Comparison of ENCODE assay signal across 18 mouse cellular contexts in genomic region chr6:114456255-114457042, GRCm38 (mm10). TPM values are rescaled to one million over a fixed set of nuclear protein-coding genes. Genes with fewer than 3 reads are reported as not detected.
DNase-seq lines count a peak whose midpoint lies in the region; ATAC-seq and TF ChIP-seq lines count a peak whose summit lies in the region.
"Had no signal": no experiment of that assay in that cellular context is flagged by ENCODE, and none has a peak within 500 bp of the region (broad histone marks: within the 10 kb centered on the region; RNA-seq: fewer than 3 reads in every experiment).

No protein-coding gene starts in this region.

- H3K27me3 ChIP-seq in hindbrain, embryonic 10.5 days (ENCODE audit: insufficient read depth, poor library complexity, severe bottlenecking): no peaks in the 10 kb centered on the region
- no peaks in the 10 kb centered on the region for H3K27me3 ChIP-seq in hindbrain, postnatal 0 days (ENCODE audit: insufficient read depth, low read length)
- H3K27me3 ChIP-seq in stomach, embryonic 16.5 days (ENCODE audit: control insufficient read depth, insufficient read depth, low read length): no peaks in the 10 kb centered on the region
- no peaks in the 10 kb centered on the region for H3K27me3 ChIP-seq in stomach, postnatal 0 days (ENCODE audit: control insufficient read depth, insufficient read depth, low read length)
- H3K27me3 ChIP-seq: forebrain, embryonic 12.5 days; limb, embryonic 12.5 days; liver, embryonic 12.5 days had no signal

- DNase-seq in hindbrain, embryonic 10.5 days (ENCODE audit: low spot score): peak; percentile 36
- DNase-seq in hindbrain, postnatal 0 days (ENCODE audit: low spot score): no peak
- no peak for DNase-seq in stomach, postnatal 0 days (ENCODE audit: low spot score)
- DNase-seq in gastrocnemius, postnatal 14 days: peak; percentile 35
- no peak for DNase-seq in lung, postnatal 10 days
- DNase-seq in yolk sac, embryonic 10.5 days (ENCODE audit: low spot score): no peak
- DNase-seq: cerebellum, adult 9-10 months; kidney, adult 9 months; retina, postnatal 1 day; right cerebral cortex, postnatal 4 days; thymus, adult 18-20 months had no signal

- no peak for TF ChIP-seq CTCF in hindbrain, postnatal 0 days (IDR thresholded peaks at IDR 0.05; ENCODE audit: low read depth)
- TF ChIP-seq CTCF in stomach, postnatal 0 days (IDR thresholded peaks at IDR 0.05; ENCODE audit: low read depth): no peak

- no peak overlapping the region; the same call in 1 of the 2 replicates for H3K27ac ChIP-seq in hindbrain, embryonic 10.5 days
- H3K27ac ChIP-seq in hindbrain, postnatal 0 days: no peak overlapping the region
- H3K27ac ChIP-seq in stomach, embryonic 16.5 days (ENCODE audit: low read length): no peak overlapping the region
- H3K27ac ChIP-seq in stomach, postnatal 0 days (replicated peaks): no peak overlapping the region
- H3K27ac ChIP-seq: forebrain, embryonic 12.5 days; limb, embryonic 12.5 days; liver, embryonic 12.5 days had no signal

- no peak overlapping the region for H3K4me2 ChIP-seq in hindbrain, postnatal 0 days (ENCODE audit: low read depth, low read length)
- no peak overlapping the region for H3K4me2 ChIP-seq in stomach, embryonic 16.5 days (ENCODE audit: low read depth, low read length)
- H3K4me2 ChIP-seq in stomach, postnatal 0 days (replicated peaks; ENCODE audit: low read depth): no peak overlapping the region
- H3K4me2 ChIP-seq: forebrain, embryonic 12.5 days; limb, embryonic 12.5 days; liver, embryonic 12.5 days had no signal

- H3K4me3 ChIP-seq in hindbrain, embryonic 10.5 days: no peak overlapping the region
- no peak overlapping the region for H3K4me3 ChIP-seq in hindbrain, postnatal 0 days (ENCODE audit: low read length)
- H3K4me3 ChIP-seq in stomach, embryonic 16.5 days (replicated peaks; ENCODE audit: low read length): no peak overlapping the region
- H3K4me3 ChIP-seq in stomach, postnatal 0 days (ENCODE audit: low read depth, low read length): no peak overlapping the region
- H3K4me3 ChIP-seq: forebrain, embryonic 12.5 days; limb, embryonic 12.5 days; liver, embryonic 12.5 days had no signal

- intact Hi-C loops in gastrocnemius, postnatal 14 days (cut with DNase I; ENCODE audit: low total_unique reads): loop anchor here (10.0 kb wide), 1 partner anchor 102 kb away; no protein-coding TSS in a partner anchor

- 58% methylated on average over 12 of the region's 12 CpGs for WGBS in hindbrain, embryonic 10.5 days
- 49% methylated on average over 12 of the region's 12 CpGs for WGBS in hindbrain, postnatal 0 days
- WGBS in stomach, embryonic 16.5 days: 44% methylated on average over 12 of the region's 12 CpGs
- WGBS in stomach, postnatal 0 days: 39% methylated on average over 11 of the region's 12 CpGs

- no peak overlapping the region for H3K9ac ChIP-seq in hindbrain, postnatal 0 days (replicated peaks; ENCODE audit: low read length)
- 0 out of 2 replicates have a peak overlapping the region, but pooled peaks have one; percentile 14 for H3K9ac ChIP-seq in stomach, embryonic 16.5 days (ENCODE audit: low read length)
- H3K9ac ChIP-seq in stomach, postnatal 0 days (ENCODE audit: low read length): no peak overlapping the region
- H3K9ac ChIP-seq: forebrain, embryonic 12.5 days; limb, embryonic 12.5 days; liver, embryonic 12.5 days had no signal

- H3K9me3 ChIP-seq in hindbrain, embryonic 10.5 days: peaks cover 6% of the 10 kb centered on the region; the same call in 1 of the 2 replicates
- no peaks in the 10 kb centered on the region; the same call in 1 of the 2 replicates for H3K9me3 ChIP-seq in hindbrain, postnatal 0 days (ENCODE audit: low read length)
- no peaks in the 10 kb centered on the region; the same call in 1 of the 2 replicates for H3K9me3 ChIP-seq in stomach, embryonic 16.5 days (replicated peaks; ENCODE audit: control insufficient read depth, low read length)
- H3K9me3 ChIP-seq in stomach, postnatal 0 days (ENCODE audit: control insufficient read depth, low read length): no peaks in the 10 kb centered on the region
- H3K9me3 ChIP-seq: limb, embryonic 12.5 days; liver, embryonic 12.5 days had no signal

- ATAC-seq in hindbrain, postnatal 0 days: no peak
- ATAC-seq in stomach, embryonic 16.5 days (ENCODE audit: insufficient read depth, low FRiP score): no peak
- no peak for ATAC-seq in stomach, postnatal 0 days (ENCODE audit: low FRiP score, low TSS enrichment)
- ATAC-seq: liver, embryonic 12.5 days had no signal

- peaks cover 37% of the 10 kb centered on the region for H3K4me1 ChIP-seq in hindbrain, embryonic 10.5 days (replicated peaks)
- no peaks in the 10 kb centered on the region for H3K4me1 ChIP-seq in hindbrain, postnatal 0 days (ENCODE audit: insufficient read depth, low read length)
- H3K4me1 ChIP-seq in stomach, embryonic 16.5 days (ENCODE audit: control insufficient read depth, insufficient read depth, low read length): no peaks in the 10 kb centered on the region
- no peaks in the 10 kb centered on the region for H3K4me1 ChIP-seq in stomach, postnatal 0 days (replicated peaks; ENCODE audit: control insufficient read depth, insufficient read depth)
- H3K4me1 ChIP-seq: liver, embryonic 12.5 days had no signal

- no peaks in the 10 kb centered on the region for H3K36me3 ChIP-seq in hindbrain, embryonic 10.5 days
- no peaks in the 10 kb centered on the region for H3K36me3 ChIP-seq in hindbrain, postnatal 0 days (ENCODE audit: insufficient read depth, low read length)
- no peaks in the 10 kb centered on the region for H3K36me3 ChIP-seq in stomach, embryonic 16.5 days (ENCODE audit: control insufficient read depth, insufficient read depth, low read length)
- no peaks in the 10 kb centered on the region for H3K36me3 ChIP-seq in stomach, postnatal 0 days (ENCODE audit: control insufficient read depth, insufficient read depth, low read length)
- H3K36me3 ChIP-seq: forebrain, embryonic 12.5 days; limb, embryonic 12.5 days; liver, embryonic 12.5 days had no signal

- TF ChIP-seq EP300 in stomach, postnatal 0 days (optimal IDR thresholded peaks at IDR 0.05): no peak

RNA-seq across cellular contexts. Expression of gene Hrh1, which starts 58.7 kb away (rescaled TPM):
- 0.16 and 0.22 TPM in 2 replicates for polyA plus RNA-seq in hindbrain, embryonic 10.5 days (2016; fragmentation: Nextera tagmentation; extraction: Ambion mirVana)
- total RNA-seq in hindbrain, postnatal 0 days (2014; rRNA removed): 2.4 and 5.3 TPM in 2 replicates
- polyA plus RNA-seq in hindbrain, postnatal 0 days (2015; fragmentation: Nextera tagmentation; extraction: Ambion mirVana): 1.6 and 1.9 TPM in 2 replicates
- 0.07 and 0.19 TPM in 2 replicates for polyA plus RNA-seq in stomach, embryonic 16.5 days (2015; fragmentation: Nextera tagmentation; extraction: Ambion mirVana)
- polyA plus RNA-seq in stomach, postnatal 0 days (2015; fragmentation: Nextera tagmentation; extraction: Ambion mirVana): 0.06 TPM in 2 replicates
- total RNA-seq in gastrocnemius, postnatal 14 days (2021): under 1 TPM; 0.24 to 0.39 TPM
- total RNA-seq: granulocyte monocyte progenitor cell, adult 5-6 weeks; megakaryocyte-erythroid progenitor cell, adult 5-6 weeks had no signal
- polyA plus RNA-seq: heart, embryonic 16.5 days; liver, embryonic 12.5 days had no signal

Comparison
In these comparisons a context has a peak if more than half of its experiments do, and no peak if none do; other contexts are left out.
1. DNase-seq: peak in hindbrain, embryonic 10.5 days (single experiment) and gastrocnemius, postnatal 14 days (single experiment); none in hindbrain, postnatal 0 days (single experiment), stomach, postnatal 0 days (single experiment), lung, postnatal 10 days (single experiment) and yolk sac, embryonic 10.5 days (single experiment).